Mouse (Mus musculus) kidney, postnatal 0 days (tissue): ENCODE results near the gene Cd84. TPM values are rescaled to one million over a fixed set of nuclear protein-coding genes. Genes with fewer than 3 reads are reported as not detected.
"Not testable (repeated sequence)": the region's sequence is repeated elsewhere in the genome, so short reads cannot be mapped to it uniquely, and the experiment has no call there.

Experiments used
- ATAC-seq: fragments of 200-750 bp; cut with Nextera tagmentation; replicated peaks from 2 replicates; pipeline ENCODE4 v1.8.0; 2017; ENCODE audit warnings: low read depth, moderate number of reproducible peaks, moderate TSS enrichment, moderate library complexity; ENCODE audit not compliant: low FRiP score
- DNase-seq: peaks from one replicate; pipeline ENCODE4 v3.0.0-alpha.2; 2016; ENCODE audit warnings: low spot score
- H3K27ac ChIP-seq: fragments of 300-500 bp; sonication (generic); 2 replicates; pipeline ENCODE4 v1.5.1; 2014; ENCODE audit warnings: mild to moderate bottlenecking
- H3K27me3 ChIP-seq: fragments of 300-500 bp; sonication (generic); 2 replicates; pipeline ENCODE4 v1.6.1; 2014; ENCODE audit warnings: low read length, mixed read lengths; ENCODE audit not compliant: insufficient read depth
- H3K36me3 ChIP-seq: fragments of 300-500 bp; sonication (generic); 2 replicates; pipeline ENCODE4 v1.6.1; 2014; ENCODE audit warnings: low read length, mixed read lengths; ENCODE audit not compliant: insufficient read depth
- H3K4me1 ChIP-seq: fragments of 300-500 bp; sonication (generic); replicated peaks from 2 replicates; pipeline ENCODE4 v1.6.1; 2014; ENCODE audit warnings: antibody characterized with exemption, low read length, mixed read lengths; ENCODE audit not compliant: insufficient read depth
- H3K4me2 ChIP-seq: fragments of 300-500 bp; sonication (generic); 2 replicates; pipeline ENCODE4 v1.6.1; 2014; ENCODE audit warnings: mild to moderate bottlenecking, low read length, moderate library complexity, mixed read lengths
- H3K4me3 ChIP-seq: fragments of 300-500 bp; sonication (generic); replicated peaks from 2 replicates; pipeline ENCODE4 v1.5.1; 2014; ENCODE audit warnings: low read depth, low read length
- H3K9ac ChIP-seq: fragments of 300-500 bp; sonication (generic); 2 replicates; pipeline ENCODE4 v1.6.1; 2014; ENCODE audit warnings: low read depth, low read length
- H3K9me3 ChIP-seq: fragments of 300-500 bp; sonication (generic); replicated peaks from 2 replicates; pipeline ENCODE4 v1.6.1; 2016; ENCODE audit warnings: low read length, inconsistent platforms, mixed read lengths
- CTCF ChIP-seq: IDR thresholded peaks from 2 replicates; pipeline ENCODE4 v1.5.1; 2016; ENCODE audit warnings: antibody characterized with exemption, low read depth, mild to moderate bottlenecking, moderate library complexity
- WGBS: fragments of 180-500 bp; shearing (Covaris S2); extraction: QIAGEN DNeasy Blood & Tissue Kit; methylation state at CpG from one replicate; pipeline ENCODE4 v1.1.7; 2014; 5-methylcytosine and 5-hydroxymethylcytosine counted together
- polyA plus RNA-seq: library from polyadenylated mRNA; unstranded; fragments of >200 nt; fragmentation: Nextera tagmentation; extraction: Ambion mirVana; gene quantifications from 2 replicates; pipeline ENCODE4 v1.2.1, GENCODE M21; 2015

Gene Cd84
- polyA plus RNA-seq: 1.7 and 1.8 TPM in 2 replicates

- Histone ChIP-seq H3K9ac (no peak within 1 kb of the TSS), H3K4me3 (no peak within 1 kb of the TSS), H3K27ac (no peak within 1 kb of the TSS), H3K36me3 (no peaks in the 10 kb centered on the region), H3K4me2 (no peak within 1 kb of the TSS), H3K9me3 (no peaks in the 10 kb centered on the region), H3K4me1 (no peaks in the 10 kb centered on the region), H3K27me3 (no peaks in the 10 kb centered on the region)
- no peak for TF ChIP-seq CTCF
- ATAC-seq (no peak), DNase-seq (no peak)
- WGBS: 89% methylated on average over 3 of the region's 3 CpGs
Observed at GRCm38 (mm10) chr1:171839488-171839887, at the start of gene Cd84. Gene Cd84, plus strand, starts transcription at chr1:171839697.

DNA sequence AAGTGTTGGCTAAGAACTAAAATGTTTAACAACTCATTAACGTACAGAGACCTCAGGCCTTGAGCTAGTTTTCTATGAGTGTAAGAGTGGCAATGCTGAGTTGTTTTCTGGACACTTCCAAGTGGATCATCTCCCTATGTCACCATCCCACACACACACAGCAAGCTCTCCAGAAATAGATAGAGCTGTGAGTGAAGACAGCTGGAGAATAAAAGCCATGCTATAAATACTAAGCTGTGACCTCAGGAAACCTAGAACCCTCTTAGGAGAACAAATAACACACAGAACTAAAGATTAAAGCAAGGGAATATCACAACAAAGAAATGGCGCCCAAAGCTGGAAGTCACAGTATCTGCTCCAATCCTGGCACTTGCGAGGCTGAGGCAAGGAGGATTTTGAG, 48.0 kb upstream of the Cd84 start:
- no peak for TF ChIP-seq CTCF

GRCm38 (mm10) chr1:171796185-171796584, 43.3 kb upstream of the Cd84 start:
- Histone ChIP-seq H3K27ac (no peak overlapping the region), H3K9ac (no peak overlapping the region), H3K4me2 (no peak overlapping the region), H3K36me3 (no peaks in the 10 kb centered on the region), H3K4me3 (no peak overlapping the region), H3K9me3 (no peaks in the 10 kb centered on the region), H3K27me3 (no peaks in the 10 kb centered on the region), H3K4me1 (no peaks in the 10 kb centered on the region)
- ATAC-seq: no peak
- 58% methylated on average over 2 of the region's 2 CpGs for WGBS
- DNase-seq: no peak
- TF ChIP-seq CTCF: no peak

More for the DNA sequence above, 48.0 kb upstream of the Cd84 start:
- WGBS: 83% methylated on average over 3 of the region's 3 CpGs
- H3K4me3 ChIP-seq: no peak overlapping the region
- no peak overlapping the region for H3K9ac ChIP-seq
- H3K9me3 ChIP-seq: no peaks in the 10 kb centered on the region
- no peaks in the 10 kb centered on the region for H3K36me3 ChIP-seq
- H3K27ac ChIP-seq: no peak overlapping the region
- H3K27me3 ChIP-seq: no peaks in the 10 kb centered on the region
- no peak for ATAC-seq
- no peak overlapping the region for H3K4me2 ChIP-seq
- H3K4me1 ChIP-seq: no peaks in the 10 kb centered on the region
- DNase-seq: no peak

GRCm38 (mm10) chr1:171797840-171798239, 41.7 kb upstream of the Cd84 start:
- H3K4me2 ChIP-seq: no peak overlapping the region
- no peaks in the 10 kb centered on the region for H3K9me3 ChIP-seq
- no peak overlapping the region for H3K4me3 ChIP-seq
- no peak overlapping the region for H3K9ac ChIP-seq
- no peak overlapping the region for H3K27ac ChIP-seq
- ATAC-seq: no peak
- 69% methylated on average over 1 of the region's 1 CpGs for WGBS
- no peaks in the 10 kb centered on the region for H3K27me3 ChIP-seq
- DNase-seq: no peak
- H3K36me3 ChIP-seq: no peaks in the 10 kb centered on the region
- TF ChIP-seq CTCF: no peak
- H3K4me1 ChIP-seq: no peaks in the 10 kb centered on the region

DNA sequence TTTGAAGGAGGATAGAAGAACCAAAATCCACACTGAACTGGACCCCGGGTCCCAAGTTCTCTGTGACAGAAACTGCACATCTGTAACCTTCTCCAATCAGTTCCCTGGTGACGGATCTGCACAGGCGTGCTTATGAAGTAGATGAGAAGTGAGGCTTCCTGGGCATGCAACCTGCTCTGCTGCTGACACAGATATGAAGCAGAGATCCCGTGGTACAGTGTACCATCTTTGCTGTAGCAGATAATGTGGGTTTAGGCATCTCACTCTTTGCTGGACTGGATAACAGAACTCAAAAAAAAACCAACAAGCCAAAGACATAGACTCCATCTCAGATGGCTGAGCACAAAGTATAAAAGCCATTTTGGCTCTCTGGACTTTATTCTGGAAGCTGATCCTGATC, 39.8 kb upstream of the Cd84 start:
- no peaks in the 10 kb centered on the region for H3K9me3 ChIP-seq
- no peaks in the 10 kb centered on the region for H3K36me3 ChIP-seq
- H3K4me3 ChIP-seq: no peak overlapping the region
- 86% methylated on average over 4 of the region's 4 CpGs for WGBS
- H3K4me2 ChIP-seq: no peak overlapping the region
- ATAC-seq (no peak), DNase-seq (no peak)
- no peak for TF ChIP-seq CTCF
- no peak overlapping the region for H3K27ac ChIP-seq
- H3K4me1 ChIP-seq: no peaks in the 10 kb centered on the region
- H3K9ac ChIP-seq: no peak overlapping the region
- no peaks in the 10 kb centered on the region for H3K27me3 ChIP-seq

DNA sequence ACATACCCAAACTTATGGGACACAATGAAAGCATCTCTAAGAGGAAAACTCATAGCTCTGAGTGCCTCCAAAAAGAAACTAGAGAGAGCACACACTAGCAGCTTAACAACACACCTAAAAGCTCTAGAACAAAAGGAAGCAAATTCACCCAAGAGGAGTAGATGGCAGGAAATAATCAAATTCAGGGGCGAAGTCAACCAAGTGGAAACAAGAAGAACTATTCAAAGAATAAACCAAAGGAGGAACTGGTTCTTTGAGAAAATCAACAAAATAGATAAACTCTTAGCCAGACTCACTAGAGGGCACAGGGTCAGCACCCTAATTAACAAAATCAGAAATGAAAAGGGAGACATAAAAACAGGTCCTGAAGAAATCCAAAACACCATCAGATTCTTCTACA, 28.4 kb upstream of the Cd84 start:
- H3K9me3 ChIP-seq, H3K27ac ChIP-seq, H3K27me3 ChIP-seq, DNase-seq, H3K4me2 ChIP-seq, H3K4me3 ChIP-seq, H3K4me1 ChIP-seq, H3K9ac ChIP-seq, H3K36me3 ChIP-seq, ATAC-seq: not testable (repeated sequence)
- 78% methylated on average over 1 of the region's 1 CpGs for WGBS
